8 mouse cellular contexts compared by ENCODE assay signal in the genomic region with DNA sequence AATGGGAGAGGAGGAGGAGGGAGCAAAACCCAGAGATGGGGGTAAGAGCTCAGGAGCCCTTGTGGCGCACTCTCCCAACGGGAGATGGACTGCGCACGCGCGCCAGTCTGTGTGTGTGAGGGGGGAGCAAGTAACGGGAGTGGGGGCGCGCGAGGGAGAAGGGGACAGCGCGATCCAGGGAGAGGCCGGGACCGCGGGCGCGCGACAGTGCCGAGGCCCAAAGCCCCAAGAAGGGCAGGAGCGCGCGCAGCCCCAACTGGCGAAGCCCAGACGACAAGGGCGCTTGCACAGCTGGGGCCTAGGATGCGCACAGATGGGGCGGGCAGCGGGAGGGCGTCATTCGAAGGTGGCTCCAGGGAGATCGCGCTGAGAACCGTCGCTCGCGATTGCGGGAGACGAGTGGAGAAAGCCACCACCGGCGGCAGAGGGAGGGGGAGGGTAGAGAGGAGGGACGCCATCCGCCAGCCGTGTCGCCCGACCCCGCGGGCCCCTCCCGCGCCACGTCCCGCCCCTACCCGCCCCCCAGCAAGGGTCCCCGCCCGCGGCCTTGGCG. TPM values are rescaled to one million over a fixed set of nuclear protein-coding genes. Genes with fewer than 3 reads are reported as not detected.
A peak's percentile ranks its signal among the peaks of the same experiment; 100 is the strongest.
DNase-seq lines count a peak whose midpoint lies in the region; ATAC-seq and TF ChIP-seq lines count a peak whose summit lies in the region.

No protein-coding gene starts in this region.

- peak; percentile 79 for ATAC-seq in cerebellum, adult (ENCODE audit: insufficient number of reproducible peaks, low FRiP score, low TSS enrichment)
- ATAC-seq in forebrain, embryonic 13.5 days = peak; percentile 83
- ATAC-seq in liver, embryonic 16.5 days (ENCODE audit: low read depth) = peak; percentile 59
- peak; percentile 85 for ATAC-seq in neural tube, embryonic 12.5 days (ENCODE audit: low FRiP score, low read depth)
- peak; percentile 63 for ATAC-seq in stomach, postnatal 0 days (ENCODE audit: low FRiP score, low TSS enrichment)

- H3K4me1 ChIP-seq in forebrain, embryonic 13.5 days = peaks cover 17% of the 10 kb centered on the region
- peaks cover 6% of the 10 kb centered on the region for H3K4me1 ChIP-seq in liver, embryonic 16.5 days (ENCODE audit: control insufficient read depth, low read depth, low read length)
- no peaks in the 10 kb centered on the region for H3K4me1 ChIP-seq in neural tube, embryonic 12.5 days
- H3K4me1 ChIP-seq in stomach, postnatal 0 days (replicated peaks; ENCODE audit: control insufficient read depth, insufficient read depth) = no peaks in the 10 kb centered on the region

- H3K27ac ChIP-seq in forebrain, embryonic 13.5 days = peak overlapping the region; percentile 97
- peak overlapping the region; percentile 91 for H3K27ac ChIP-seq in liver, embryonic 16.5 days (ENCODE audit: low read length)
- H3K27ac ChIP-seq in neural tube, embryonic 12.5 days = peak overlapping the region; percentile 91
- H3K27ac ChIP-seq in stomach, postnatal 0 days (replicated peaks) = peak overlapping the region; percentile 93

- H3K4me2 ChIP-seq in forebrain, embryonic 13.5 days = peak overlapping the region; percentile 64
- peak overlapping the region; percentile 80 for H3K4me2 ChIP-seq in liver, embryonic 16.5 days (ENCODE audit: low read depth, low read length)
- H3K4me2 ChIP-seq in neural tube, embryonic 12.5 days (replicated peaks) = peak overlapping the region; percentile 63
- peak overlapping the region; percentile 56 for H3K4me2 ChIP-seq in stomach, postnatal 0 days (replicated peaks; ENCODE audit: low read depth)

- H3K9me3 ChIP-seq in forebrain, embryonic 13.5 days (replicated peaks) = no peaks in the 10 kb centered on the region
- H3K9me3 ChIP-seq in liver, embryonic 16.5 days (replicated peaks; ENCODE audit: control insufficient read depth, low read length) = no peaks in the 10 kb centered on the region
- no peaks in the 10 kb centered on the region for H3K9me3 ChIP-seq in neural tube, embryonic 12.5 days
- no peaks in the 10 kb centered on the region for H3K9me3 ChIP-seq in stomach, postnatal 0 days (ENCODE audit: control insufficient read depth, low read length)

- DNase-seq in ES-CJ7 (ENCODE audit: low read depth, low spot score) = peak; percentile 85
- peak; percentile 78 to 81 for DNase-seq in heart, postnatal 10 days
- DNase-seq in kidney, postnatal 4 days = peak; percentile 79 to 88
- peak; percentile 75 for DNase-seq in stomach, postnatal 0 days (ENCODE audit: low spot score)

- H3K27me3 ChIP-seq in forebrain, embryonic 13.5 days = no peaks in the 10 kb centered on the region
- H3K27me3 ChIP-seq in liver, embryonic 16.5 days (ENCODE audit: control insufficient read depth, insufficient read depth, low read depth, low read length) = no peaks in the 10 kb centered on the region
- H3K27me3 ChIP-seq in neural tube, embryonic 12.5 days (replicated peaks) = no peaks in the 10 kb centered on the region
- no peaks in the 10 kb centered on the region for H3K27me3 ChIP-seq in stomach, postnatal 0 days (ENCODE audit: control insufficient read depth, insufficient read depth, low read length)

- intact Hi-C loops in heart, postnatal 10 days (cut with DNase I) = loop anchor here (10.0 kb wide), 1 partner anchor 60 kb away; the partner anchor contains the start of gene Irak1

- TF ChIP-seq EP300 in stomach, postnatal 0 days (optimal IDR thresholded peaks at IDR 0.05) = no peak

- peak overlapping the region; percentile 77 for H3K9ac ChIP-seq in forebrain, embryonic 13.5 days
- peak overlapping the region; percentile 79 for H3K9ac ChIP-seq in liver, embryonic 16.5 days (ENCODE audit: low read depth, low read length)
- peak overlapping the region; percentile 81 for H3K9ac ChIP-seq in neural tube, embryonic 12.5 days
- peak overlapping the region; percentile 80 for H3K9ac ChIP-seq in stomach, postnatal 0 days (ENCODE audit: low read length)

- 19% methylated on average over 29 of the region's 56 CpGs for WGBS in forebrain, embryonic 13.5 days
- 10% methylated on average over 36 of the region's 56 CpGs for WGBS in liver, embryonic 16.5 days (ENCODE audit: insufficient replicate concordance)
- WGBS in neural tube, embryonic 12.5 days = 11% methylated on average over 33 of the region's 56 CpGs
- WGBS in stomach, postnatal 0 days = 16% methylated on average over 22 of the region's 56 CpGs

- H3K36me3 ChIP-seq in forebrain, embryonic 13.5 days (ENCODE audit: poor library complexity, severe bottlenecking) = no peaks in the 10 kb centered on the region
- no peaks in the 10 kb centered on the region for H3K36me3 ChIP-seq in liver, embryonic 16.5 days (ENCODE audit: control insufficient read depth, insufficient read depth)
- H3K36me3 ChIP-seq in neural tube, embryonic 12.5 days = no peaks in the 10 kb centered on the region
- H3K36me3 ChIP-seq in stomach, postnatal 0 days (ENCODE audit: control insufficient read depth, insufficient read depth, low read length) = no peaks in the 10 kb centered on the region

- peak overlapping the region; percentile 56 for H3K4me3 ChIP-seq in forebrain, embryonic 13.5 days
- peak overlapping the region; percentile 78 for H3K4me3 ChIP-seq in liver, embryonic 16.5 days (ENCODE audit: low read depth, low read length)
- peak overlapping the region; percentile 55 for H3K4me3 ChIP-seq in neural tube, embryonic 12.5 days
- peak overlapping the region; percentile 61 for H3K4me3 ChIP-seq in stomach, postnatal 0 days (ENCODE audit: low read depth, low read length)

- TF ChIP-seq CTCF in stomach, postnatal 0 days (IDR thresholded peaks at IDR 0.05; ENCODE audit: low read depth) = no peak

RNA-seq across cellular contexts. Expression of gene Opn1mw, which starts 42.2 kb away (rescaled TPM):
- not detected in 2 replicates for polyA plus RNA-seq in forebrain, embryonic 13.5 days (2015; fragmentation: Nextera tagmentation; extraction: Ambion mirVana)
- not detected for total RNA-seq in heart, postnatal 10 days (2021)
- polyA plus RNA-seq in liver, embryonic 16.5 days (2015; fragmentation: Nextera tagmentation; extraction: Ambion mirVana) = not detected in 2 replicates
- not detected in 2 replicates for polyA plus RNA-seq in neural tube, embryonic 12.5 days (2016; fragmentation: Nextera tagmentation; extraction: Ambion mirVana)
- not detected in 2 replicates for polyA plus RNA-seq in stomach, postnatal 0 days (2015; fragmentation: Nextera tagmentation; extraction: Ambion mirVana)

RNA-seq across cellular contexts. Expression of gene Mecp2, which starts 50.1 kb away (rescaled TPM):
- polyA plus RNA-seq in forebrain, embryonic 13.5 days (2015; fragmentation: Nextera tagmentation; extraction: Ambion mirVana) = 17.7 and 18.3 TPM in 2 replicates
- total RNA-seq in heart, postnatal 10 days (2021) = 10 to 100 TPM; 32.9 to 34.3 TPM
- 5.5 and 5.7 TPM in 2 replicates for polyA plus RNA-seq in liver, embryonic 16.5 days (2015; fragmentation: Nextera tagmentation; extraction: Ambion mirVana)
- polyA plus RNA-seq in neural tube, embryonic 12.5 days (2016; fragmentation: Nextera tagmentation; extraction: Ambion mirVana) = 14.4 and 14.5 TPM in 2 replicates
- polyA plus RNA-seq in stomach, postnatal 0 days (2015; fragmentation: Nextera tagmentation; extraction: Ambion mirVana) = 6.8 and 6.9 TPM in 2 replicates

Comparison
In these comparisons a context has a peak if more than half of its experiments do, and no peak if none do; other contexts are left out.
1. Peak in every context shown above with its lines: DNase-seq, ATAC-seq, H3K4me3 ChIP-seq and H3K27ac ChIP-seq.